Mouse (Mus musculus) heart, embryonic 13.5 days (tissue): Measurements from ENCODE around the gene Adamts8. TPM values are rescaled to one million over a fixed set of nuclear protein-coding genes. Genes with fewer than 3 reads are reported as not detected.
A peak's percentile ranks its signal among the peaks of the same experiment; 100 is the strongest.

Source experiments
- ATAC-seq: fragments of 200-750 bp; cut with Nextera tagmentation; 2 replicates; pipeline ENCODE4 v1.8.0; 2017; ENCODE audit warnings: moderate TSS enrichment; ENCODE audit not compliant: insufficient number of reproducible peaks, low FRiP score, low TSS enrichment; ENCODE audit errors: extremely low read depth
- H3K27ac ChIP-seq: fragments of 300-500 bp; sonication (generic); replicated peaks from 2 replicates; pipeline ENCODE4 v1.5.1; 2015; ENCODE audit warnings: moderate library complexity, mild to moderate bottlenecking, inconsistent platforms
- H3K27me3 ChIP-seq: fragments of 300-500 bp; sonication (generic); replicated peaks from 2 replicates; pipeline ENCODE4 v1.6.1; 2015; ENCODE audit warnings: mild to moderate bottlenecking, inconsistent platforms
- H3K36me3 ChIP-seq: fragments of 300-500 bp; sonication (generic); 2 replicates; pipeline ENCODE4 v1.6.1; 2015; ENCODE audit warnings: mild to moderate bottlenecking, inconsistent platforms
- H3K4me1 ChIP-seq: fragments of 300-500 bp; sonication (generic); 2 replicates; pipeline ENCODE4 v1.6.1; 2015; ENCODE audit warnings: inconsistent platforms
- H3K4me2 ChIP-seq: fragments of 300-500 bp; sonication (generic); 2 replicates; pipeline ENCODE4 v1.6.1; 2015; ENCODE audit warnings: inconsistent platforms, mild to moderate bottlenecking, moderate library complexity
- H3K4me3 ChIP-seq: fragments of 300-500 bp; sonication (generic); 2 replicates; pipeline ENCODE4 v1.5.1; 2015; ENCODE audit warnings: moderate library complexity, mild to moderate bottlenecking, inconsistent platforms
- H3K9ac ChIP-seq: fragments of 300-500 bp; sonication (generic); 2 replicates; pipeline ENCODE4 v1.6.1; 2015; ENCODE audit warnings: inconsistent platforms, mild to moderate bottlenecking, moderate library complexity
- H3K9me3 ChIP-seq: fragments of 300-500 bp; sonication (generic); 2 replicates; pipeline ENCODE4 v1.6.1; 2016; ENCODE audit warnings: inconsistent platforms
- WGBS: fragments of 180-500 bp; shearing (Covaris S2); methylation state at CpG from one replicate; pipeline ENCODE4 v1.1.7; 2015; ENCODE audit warnings: mixed read lengths; 5-methylcytosine and 5-hydroxymethylcytosine counted together
- polyA plus RNA-seq: library from polyadenylated mRNA; unstranded; fragments of >200 nt; fragmentation: Nextera tagmentation; extraction: Ambion mirVana; gene quantifications from 2 replicates; pipeline ENCODE4 v1.2.1, GENCODE M21; 2015

The Adamts8 gene
- polyA plus RNA-seq, 1 experiment from 2014 or later, result 8.1 TPM

DNA sequence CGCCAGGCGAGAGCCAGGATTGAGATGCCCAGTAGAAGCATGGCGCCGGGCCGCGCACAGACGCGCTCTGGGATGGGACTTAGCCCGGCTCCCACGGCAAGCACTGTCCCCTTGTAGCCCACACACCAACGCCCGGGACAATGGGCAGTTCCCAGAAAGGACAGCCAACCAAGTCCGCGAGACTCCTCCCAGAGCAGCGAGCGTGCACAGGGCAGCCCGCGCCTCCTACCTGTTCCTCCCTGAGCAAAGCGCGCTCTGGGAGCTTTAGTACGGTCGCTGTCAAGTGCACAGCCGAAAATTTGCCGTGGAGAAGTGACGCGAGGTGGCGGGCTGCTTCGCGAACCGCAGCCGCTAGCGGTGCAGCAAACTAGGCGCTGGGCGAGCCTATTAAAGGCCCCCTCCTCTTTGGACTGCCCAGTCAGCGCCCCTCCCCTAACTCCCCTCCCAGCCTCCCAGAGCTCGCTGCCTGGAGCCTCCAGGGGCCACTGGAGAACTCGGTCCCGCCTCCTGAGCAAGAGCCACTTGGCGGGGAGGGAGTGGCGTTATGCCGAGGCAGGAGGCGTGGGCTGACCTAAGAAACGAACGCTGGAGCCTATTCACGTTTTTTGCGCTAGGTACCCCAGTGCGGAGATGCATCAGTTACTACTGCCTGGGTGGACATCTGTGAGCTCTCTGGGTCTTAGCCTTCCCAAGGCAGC, 20.0 kb upstream of the Adamts8 start, which contains the start of gene Adamts15:
TSS of gene Adamts15 (minus strand) at position 256 of the 698 bp plus-strand sequence.
- H3K9me3 ChIP-seq, result no peaks in the 10 kb centered on the region
- ATAC-seq, result peak; percentile 43; the same call in 1 of the 2 replicates
- peaks cover 44% of the 10 kb centered on the region for H3K4me1 ChIP-seq
- H3K27me3 ChIP-seq, result peaks cover 24% of the 10 kb centered on the region
- H3K4me2 ChIP-seq, result peak within 1 kb of the TSS; percentile 94
- H3K4me3 ChIP-seq, result peak within 1 kb of the TSS; percentile 76
- H3K27ac ChIP-seq, result peak within 1 kb of the TSS; percentile 57
- 0 out of 2 replicates have a peak, but pooled peaks cover under 1% of the 10 kb centered on the region for H3K36me3 ChIP-seq
- WGBS, result under 1% methylated on average over 47 of the region's 47 CpGs
- H3K9ac ChIP-seq, result peak within 1 kb of the TSS; percentile 84

DNA sequence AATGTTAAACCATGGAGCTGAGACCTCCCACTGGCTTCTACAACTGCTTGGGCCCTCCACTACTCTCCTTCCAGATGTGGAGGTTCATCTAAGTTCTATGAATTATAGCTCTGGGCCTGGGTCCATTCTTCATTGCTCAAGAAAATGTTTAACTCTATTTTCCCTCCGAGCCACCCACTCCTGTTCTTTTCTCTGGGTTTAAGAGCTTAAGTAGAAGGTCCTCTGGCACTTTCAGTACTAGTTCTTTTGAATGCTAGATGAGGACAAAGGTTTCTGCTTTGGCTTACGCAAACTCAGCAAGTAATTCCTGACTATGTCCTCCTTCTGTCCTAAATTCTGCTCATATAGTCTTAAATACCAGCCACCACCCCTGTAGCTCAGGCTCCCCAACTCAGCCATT, 13.6 kb upstream of the Adamts8 start:
- 80% methylated on average over 2 of the region's 2 CpGs for WGBS
- H3K27ac ChIP-seq, result no peak overlapping the region
- H3K36me3 ChIP-seq, result no peaks in the 10 kb centered on the region

DNA sequence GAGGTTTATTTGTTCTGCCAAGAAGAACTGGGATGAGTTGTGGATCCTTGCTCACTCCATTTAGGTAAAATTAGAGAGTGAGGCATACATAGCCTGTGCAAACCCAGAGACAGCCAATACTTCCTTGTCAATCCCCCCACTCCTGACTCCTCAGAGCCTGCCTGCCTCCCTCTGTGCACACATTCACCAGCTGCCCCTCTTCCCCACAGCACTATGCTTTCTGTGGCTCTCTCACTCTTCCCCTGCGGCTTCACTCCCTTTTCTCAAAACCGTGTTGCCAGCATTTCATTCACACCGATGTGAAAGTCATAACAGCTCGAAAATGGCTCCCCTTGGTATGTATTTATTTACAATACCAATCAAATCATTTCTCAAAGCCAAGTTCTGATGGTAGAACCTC, 10.0 kb upstream of the Adamts8 start:
- H3K27ac ChIP-seq, result no peak overlapping the region
- no peak for ATAC-seq

More for the DNA sequence above, 13.6 kb upstream of the Adamts8 start:
- no peaks in the 10 kb centered on the region for H3K9me3 ChIP-seq
- H3K4me2 ChIP-seq, result no peak overlapping the region
- no peak for ATAC-seq
- H3K9ac ChIP-seq, result no peak overlapping the region
- H3K4me1 ChIP-seq, result no peaks in the 10 kb centered on the region
- H3K27me3 ChIP-seq, result peaks cover 3% of the 10 kb centered on the region
- H3K4me3 ChIP-seq, result no peak overlapping the region

DNA sequence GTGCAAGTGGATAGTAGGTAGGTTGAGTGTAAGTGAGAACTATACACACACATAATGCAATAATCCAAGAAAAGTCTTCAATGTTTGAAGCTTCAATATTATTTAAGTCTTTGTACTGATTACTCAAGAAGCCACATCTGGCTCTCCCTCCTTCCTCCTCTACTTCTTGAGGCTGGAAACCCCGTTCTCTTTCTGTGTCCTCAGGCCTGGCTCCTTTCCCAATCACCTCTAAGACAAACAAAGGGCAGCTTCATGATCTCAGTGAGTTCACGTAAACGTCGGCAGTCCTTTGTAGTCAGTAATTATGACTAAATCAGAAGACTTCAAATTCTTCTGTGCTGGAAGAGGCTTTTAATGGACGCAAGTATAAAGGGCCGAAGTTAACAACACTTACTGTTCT, 7.5 kb upstream of the Adamts8 start:
- 0 out of 2 replicates have a peak, but pooled peaks cover 5% of the 10 kb centered on the region for H3K4me1 ChIP-seq
- H3K27ac ChIP-seq, result no peak overlapping the region

More for the DNA sequence above, 10.0 kb upstream of the Adamts8 start:
- 0 out of 2 replicates have a peak, but pooled peaks cover 5% of the 10 kb centered on the region for H3K27me3 ChIP-seq
- 70% methylated on average over 4 of the region's 4 CpGs for WGBS
- H3K4me1 ChIP-seq, result 0 out of 2 replicates have a peak, but pooled peaks cover 5% of the 10 kb centered on the region
- no peaks in the 10 kb centered on the region for H3K36me3 ChIP-seq
- H3K9ac ChIP-seq, result no peak overlapping the region
- no peak overlapping the region for H3K4me3 ChIP-seq
- no peaks in the 10 kb centered on the region for H3K9me3 ChIP-seq
- H3K4me2 ChIP-seq, result no peak overlapping the region

DNA sequence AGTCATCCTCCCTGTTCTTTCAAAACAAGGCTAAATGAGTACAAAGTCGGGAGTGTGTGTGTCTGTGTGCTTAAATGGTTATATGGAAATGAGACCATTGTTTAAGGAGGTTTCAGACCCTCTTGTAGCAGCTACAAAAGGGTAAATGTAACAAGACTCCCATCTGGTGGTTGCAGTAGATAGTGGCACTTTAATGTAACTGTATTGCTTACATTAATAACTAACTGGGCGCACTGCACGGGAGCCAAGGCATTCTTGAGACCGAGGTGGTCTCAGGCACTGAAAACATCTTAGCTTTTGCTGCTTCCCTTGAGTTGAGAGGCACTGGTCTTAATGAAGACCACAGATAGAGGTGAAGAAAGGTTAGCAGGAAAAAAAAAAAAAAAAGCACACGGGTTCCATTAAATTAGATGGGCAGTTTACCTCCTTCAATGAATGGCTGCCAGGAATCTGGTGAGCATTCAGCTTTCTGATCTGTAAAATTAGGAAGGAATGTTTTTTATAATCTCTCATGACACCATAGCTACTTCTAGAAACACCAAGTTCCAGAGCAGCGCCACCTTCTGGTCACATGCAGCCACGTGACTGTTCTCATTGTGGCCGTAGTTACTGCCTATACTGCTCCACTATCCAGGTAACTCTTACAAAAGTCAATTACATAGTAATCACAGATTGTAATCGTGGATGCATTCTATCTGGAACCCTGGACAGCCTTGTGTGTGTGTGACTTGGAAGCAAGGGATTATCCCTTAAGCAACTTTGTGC, 5.5 kb upstream of the Adamts8 start:
- Histone ChIP-seq H3K9ac (no peak overlapping the region), H3K4me2 (peak overlapping the region; percentile 55), H3K36me3 (no peaks in the 10 kb centered on the region), H3K9me3 (no peaks in the 10 kb centered on the region), H3K27ac (no peak overlapping the region), H3K4me1 (peaks cover 6% of the 10 kb centered on the region; the same call in 1 of the 2 replicates), H3K4me3 (no peak overlapping the region), H3K27me3 (peaks cover 33% of the 10 kb centered on the region)
- 29% methylated on average over 9 of the region's 9 CpGs for WGBS
- no peak for ATAC-seq

More for the DNA sequence above, 7.5 kb upstream of the Adamts8 start:
- 57% methylated on average over 6 of the region's 6 CpGs for WGBS
- Histone ChIP-seq H3K4me2 (no peak overlapping the region), H3K27me3 (peaks cover 19% of the 10 kb centered on the region), H3K9ac (no peak overlapping the region), H3K9me3 (no peaks in the 10 kb centered on the region), H3K36me3 (no peaks in the 10 kb centered on the region), H3K4me3 (no peak overlapping the region)
- no peak for ATAC-seq

DNA sequence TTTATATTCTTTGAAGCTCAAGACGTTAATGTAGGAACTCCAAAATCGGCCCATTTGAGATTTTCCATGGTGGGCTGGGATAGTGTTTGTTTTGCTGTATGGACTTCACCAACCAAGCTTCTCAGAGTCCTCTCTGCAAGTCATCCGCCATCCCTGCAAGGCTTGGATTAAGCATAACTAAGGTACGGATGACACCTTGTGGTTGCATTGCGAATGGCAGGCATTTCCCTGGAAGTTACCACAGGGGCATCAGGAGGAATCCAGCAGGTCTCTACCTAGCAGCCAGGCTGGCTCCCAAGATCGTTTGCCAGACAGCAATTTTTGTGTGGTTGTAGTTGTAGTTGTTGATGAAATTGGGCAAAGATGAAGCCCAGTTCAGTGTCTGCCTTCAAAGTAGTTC, 2.0 kb upstream of the Adamts8 start:
- WGBS, result 6% methylated on average over 6 of the region's 6 CpGs
- Histone ChIP-seq H3K36me3 (no peaks in the 10 kb centered on the region), H3K4me2 (no peak overlapping the region), H3K9me3 (no peaks in the 10 kb centered on the region), H3K9ac (no peak overlapping the region), H3K27me3 (peaks cover 64% of the 10 kb centered on the region), H3K4me1 (peaks cover 30% of the 10 kb centered on the region), H3K27ac (no peak overlapping the region), H3K4me3 (no peak overlapping the region)
- ATAC-seq, result no peak

DNA sequence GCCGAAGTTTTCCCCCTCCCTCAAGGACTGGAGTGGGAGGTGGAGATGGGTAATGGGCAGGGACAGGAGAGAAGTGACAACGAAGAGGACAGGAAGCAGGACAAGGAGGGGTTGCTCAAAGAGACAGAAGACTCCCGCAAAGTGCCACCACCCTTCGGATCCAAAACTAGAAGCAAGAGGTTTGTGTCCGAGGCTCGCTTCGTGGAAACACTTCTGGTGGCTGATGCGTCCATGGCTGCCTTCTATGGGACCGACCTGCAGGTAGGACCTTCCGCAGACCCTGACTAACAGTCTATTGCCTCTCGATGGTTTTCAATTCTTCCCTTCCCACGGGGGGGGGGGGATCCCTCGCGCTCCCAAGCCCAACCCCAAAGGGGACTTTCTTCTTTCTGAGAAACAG, 979 bp downstream of the Adamts8 start:
- under 1% methylated on average over 14 of the region's 14 CpGs for WGBS
- Histone ChIP-seq H3K36me3 (no peaks in the 10 kb centered on the region), H3K27ac (no peak overlapping the region)

DNA sequence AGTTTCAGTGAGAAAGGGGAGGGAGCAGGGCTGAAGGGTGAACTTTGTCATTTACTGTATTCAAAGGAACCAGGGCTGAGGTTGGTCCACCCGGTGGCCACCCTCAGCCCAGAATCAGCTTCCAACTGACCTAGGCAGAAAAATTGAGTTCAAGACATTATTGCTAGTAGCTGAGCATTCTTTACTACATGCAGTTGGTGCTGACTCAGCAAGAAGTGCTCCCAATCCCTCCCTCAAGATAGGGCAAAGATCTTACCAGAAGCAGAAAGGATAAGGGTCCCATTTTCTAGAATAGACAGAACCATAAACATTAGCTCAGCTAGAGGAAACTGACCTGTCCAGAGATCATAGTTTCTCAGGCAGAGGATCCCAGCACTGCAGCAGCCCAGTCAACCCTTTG, 1.9 kb downstream of the Adamts8 start:
- H3K9me3 ChIP-seq, result no peaks in the 10 kb centered on the region
- peaks cover 71% of the 10 kb centered on the region for H3K27me3 ChIP-seq
- peaks cover 45% of the 10 kb centered on the region for H3K4me1 ChIP-seq
- no peak for ATAC-seq
- H3K9ac ChIP-seq, result peak overlapping the region; percentile 83
- no peaks in the 10 kb centered on the region for H3K36me3 ChIP-seq
- H3K27ac ChIP-seq, result no peak overlapping the region
- H3K4me3 ChIP-seq, result peak overlapping the region; percentile 67
- H3K4me2 ChIP-seq, result peak overlapping the region; percentile 100
- whole genome bisulfite sequencing, result 23% methylated on average over 1 of the region's 1 CpGs

More for the DNA sequence above, 979 bp downstream of the Adamts8 start:
- Histone ChIP-seq H3K9me3 (no peaks in the 10 kb centered on the region), H3K4me3 (peak overlapping the region; percentile 67), H3K4me1 (peaks cover 43% of the 10 kb centered on the region), H3K4me2 (peak overlapping the region; percentile 100), H3K27me3 (peaks cover 80% of the 10 kb centered on the region), H3K9ac (peak overlapping the region; percentile 83)
- ATAC-seq, result no peak

DNA sequence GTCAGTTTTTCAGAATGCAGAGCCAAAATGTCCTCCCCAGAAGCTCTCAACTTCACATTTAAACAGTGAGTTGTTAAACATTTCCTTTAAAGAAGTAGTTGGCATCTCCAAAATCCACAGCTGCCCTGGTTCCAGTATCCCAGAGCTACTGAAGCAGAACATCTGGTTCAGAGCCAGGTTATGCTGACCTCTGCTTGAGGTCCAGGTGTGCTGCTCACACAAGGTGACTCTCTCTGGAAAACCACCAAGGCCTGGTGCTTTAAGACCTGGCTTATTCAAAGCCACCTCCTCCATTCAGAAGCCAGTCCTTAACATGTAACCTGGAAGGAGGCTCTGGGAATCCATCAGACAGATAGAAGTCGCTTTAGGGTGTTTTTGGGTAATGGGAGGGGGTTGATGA, 2.9 kb downstream of the Adamts8 start:
- 59% methylated on average over 1 of the region's 1 CpGs for WGBS
- no peak overlapping the region for H3K9ac ChIP-seq
- H3K4me3 ChIP-seq, result no peak overlapping the region
- peaks cover 56% of the 10 kb centered on the region for H3K4me1 ChIP-seq
- H3K9me3 ChIP-seq, result no peaks in the 10 kb centered on the region
- peaks cover 70% of the 10 kb centered on the region for H3K27me3 ChIP-seq
- ATAC-seq, result no peak
- no peaks in the 10 kb centered on the region for H3K36me3 ChIP-seq
- no peak overlapping the region for H3K27ac ChIP-seq
- H3K4me2 ChIP-seq, result peak overlapping the region; percentile 100; the same call in 1 of the 2 replicates

DNA sequence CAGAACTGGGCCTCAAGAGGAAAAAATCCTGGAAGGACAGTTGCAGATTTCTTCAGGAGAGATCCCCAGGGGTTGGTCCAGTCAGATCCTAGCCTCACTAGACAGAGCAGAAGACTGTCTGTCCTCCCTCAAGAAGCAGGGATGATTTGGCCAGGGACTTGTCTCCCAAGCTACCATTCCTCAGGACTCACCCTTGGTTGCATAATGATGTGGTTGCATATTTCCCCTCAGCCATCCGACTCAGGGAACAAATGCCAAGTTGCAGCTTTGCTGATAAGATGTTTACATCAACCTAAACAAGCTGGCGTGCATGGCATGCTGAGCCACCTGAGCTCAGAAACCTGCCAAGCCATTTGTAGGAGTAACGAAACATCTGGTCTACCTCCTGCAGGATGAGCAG, 7.1 kb downstream of the Adamts8 start:
- no peak for ATAC-seq
- peaks cover 49% of the 10 kb centered on the region for H3K4me1 ChIP-seq
- no peaks in the 10 kb centered on the region for H3K36me3 ChIP-seq
- no peak overlapping the region for H3K9ac ChIP-seq
- H3K27ac ChIP-seq, result no peak overlapping the region
- no peaks in the 10 kb centered on the region for H3K9me3 ChIP-seq
- no peak overlapping the region for H3K4me3 ChIP-seq
- 58% methylated on average over 3 of the region's 3 CpGs for WGBS
- H3K27me3 ChIP-seq, result peaks cover 43% of the 10 kb centered on the region
- no peak overlapping the region for H3K4me2 ChIP-seq

DNA sequence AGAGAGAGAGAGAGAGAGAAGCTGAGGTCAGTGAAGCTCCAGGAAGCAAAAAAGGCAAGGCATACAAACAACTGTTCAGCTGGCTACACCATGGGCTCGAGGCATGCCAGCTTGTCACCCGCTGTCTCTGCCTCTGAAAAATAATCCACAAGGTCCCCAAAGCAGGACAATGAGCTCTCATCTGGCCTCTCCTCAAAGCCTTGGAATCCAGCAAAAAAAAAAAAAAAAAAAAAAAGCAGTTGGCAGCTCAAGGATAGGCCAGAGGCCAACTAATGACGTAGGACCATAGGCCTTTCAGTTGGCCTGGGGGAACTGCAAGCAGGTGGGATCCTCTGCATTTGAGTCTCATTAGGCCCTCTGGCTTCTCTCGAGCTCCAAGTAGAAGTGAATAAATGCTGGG, 7.6 kb downstream of the Adamts8 start:
- no peak for ATAC-seq
- Histone ChIP-seq H3K27ac (peak overlapping the region; percentile 20; the same call in 1 of the 2 replicates), H3K9ac (no peak overlapping the region), H3K4me1 (peaks cover 45% of the 10 kb centered on the region), H3K9me3 (no peaks in the 10 kb centered on the region), H3K36me3 (no peaks in the 10 kb centered on the region), H3K27me3 (peaks cover 43% of the 10 kb centered on the region), H3K4me3 (no peak overlapping the region), H3K4me2 (no peak overlapping the region)
- WGBS, result 58% methylated on average over 4 of the region's 4 CpGs
